Mouse (Mus musculus): ENCODE data around the gene Ctrb1. TPM values are rescaled to one million over a fixed set of nuclear protein-coding genes. Genes with fewer than 3 reads are reported as not detected.

Ctrb1 gene
- polyA plus RNA-seq (2015; fragmentation: Nextera tagmentation; extraction: Ambion mirVana), result 1.7 TPM in 1 of 2 replicates, not detected in the other

- no peak for ATAC-seq
- 83% methylated on average over 2 of the region's 2 CpGs for WGBS
- Histone ChIP-seq H3K27me3 (no peaks in the 10 kb centered on the region), H3K9me3 (replicated peaks) (0 out of 2 replicates have a peak, but pooled peaks cover 3% of the 10 kb centered on the region), H3K27ac (no peak within 1 kb of the TSS), H3K9ac (no peak within 1 kb of the TSS), H3K4me2 (no peak within 1 kb of the TSS), H3K36me3 (ENCODE audit: poor library complexity, severe bottlenecking) (no peaks in the 10 kb centered on the region), H3K4me1 (no peaks in the 10 kb centered on the region), H3K4me3 (no peak within 1 kb of the TSS)
These were observed at the start of gene Ctrb1 for GRCm38 (mm10) chr8:111690960-111691445. Gene Ctrb1, minus strand, starts transcription at chr8:111691010.

DNA sequence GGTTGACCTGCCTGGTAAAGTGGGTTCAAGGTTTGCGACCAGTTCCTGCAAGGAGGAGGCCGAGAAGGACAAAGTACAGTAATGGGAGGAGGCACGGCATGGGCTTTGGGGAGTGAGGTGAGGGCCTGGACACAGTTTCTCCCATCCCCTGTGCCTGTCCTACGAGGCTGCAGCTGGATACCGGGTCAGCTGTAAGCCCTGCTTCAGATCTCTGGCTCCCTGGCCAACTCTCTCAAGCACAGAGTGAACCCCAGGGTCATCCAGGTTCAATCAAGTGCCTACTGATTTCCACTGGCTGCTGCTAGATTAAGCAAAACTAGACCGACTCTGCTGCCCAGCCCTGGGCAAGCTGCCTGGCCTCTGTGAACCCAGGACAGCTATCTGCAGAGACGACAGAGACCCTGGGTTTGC lies 49.5 kb upstream of the Ctrb1 start:
- H3K27me3 ChIP-seq, result no peaks in the 10 kb centered on the region
- peak overlapping the region; percentile 75 for H3K4me2 ChIP-seq
- no peaks in the 10 kb centered on the region for H3K9me3 ChIP-seq (replicated peaks)
- H3K4me1 ChIP-seq, result peaks cover 88% of the 10 kb centered on the region
- 68% methylated on average over 7 of the region's 7 CpGs for WGBS
- H3K27ac ChIP-seq, result no peak overlapping the region
- no peak for ATAC-seq
- H3K36me3 ChIP-seq (ENCODE audit: poor library complexity, severe bottlenecking), result no peaks in the 10 kb centered on the region
- peak overlapping the region; percentile 46; the same call in 1 of the 2 replicates for H3K9ac ChIP-seq
- no peak overlapping the region for H3K4me3 ChIP-seq

- WGBS, result 47% methylated on average over 7 of the region's 7 CpGs
- Histone ChIP-seq H3K4me1 (peaks cover 88% of the 10 kb centered on the region), H3K4me2 (peak overlapping the region; percentile 75), H3K4me3 (no peak overlapping the region), H3K36me3 (ENCODE audit: poor library complexity, severe bottlenecking) (no peaks in the 10 kb centered on the region), H3K27ac (no peak overlapping the region), H3K9me3 (replicated peaks) (no peaks in the 10 kb centered on the region), H3K27me3 (no peaks in the 10 kb centered on the region), H3K9ac (peak overlapping the region; percentile 46)
- no peak for ATAC-seq
These were observed 48.8 kb upstream of the Ctrb1 start for GRCm38 (mm10) chr8:111739604-111740003.

DNA sequence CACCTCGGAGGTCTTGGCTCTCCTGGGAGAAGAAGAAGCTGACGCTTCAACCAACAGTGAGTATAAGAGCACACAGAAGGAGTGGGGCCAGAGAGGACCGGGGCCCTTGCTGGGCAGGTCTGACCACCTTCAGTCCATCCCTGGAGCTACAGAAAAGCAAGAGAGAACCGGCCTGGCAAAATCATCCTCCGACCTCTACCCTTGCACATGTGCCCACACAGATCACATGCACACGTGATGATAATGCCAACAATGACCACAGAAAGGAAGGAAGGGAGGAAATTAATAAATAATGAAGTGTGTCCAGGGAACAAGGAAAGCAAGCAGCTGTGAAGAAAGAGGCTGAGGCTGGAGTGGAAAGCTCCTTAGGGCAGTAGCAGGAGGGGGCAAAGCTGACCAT lies 48.1 kb upstream of the Ctrb1 start:
- Histone ChIP-seq H3K4me3 (no peak overlapping the region), H3K4me1 (peaks cover 88% of the 10 kb centered on the region), H3K9ac (peak overlapping the region; percentile 46)

GRCm38 (mm10) chr8:111736321-111736720 lies 45.5 kb upstream of the Ctrb1 start:
- Histone ChIP-seq H3K4me2 (peak overlapping the region; percentile 10), H3K4me3 (no peak overlapping the region), H3K36me3 (ENCODE audit: poor library complexity, severe bottlenecking) (no peaks in the 10 kb centered on the region), H3K27ac (peak overlapping the region; percentile 68), H3K9ac (no peak overlapping the region), H3K4me1 (peaks cover 90% of the 10 kb centered on the region), H3K27me3 (no peaks in the 10 kb centered on the region), H3K9me3 (replicated peaks) (no peaks in the 10 kb centered on the region)
- WGBS, result 49% methylated on average over 7 of the region's 7 CpGs
- peak; percentile 26; the same call in 1 of the 2 replicates for ATAC-seq

More for the DNA sequence above, 48.1 kb upstream of the Ctrb1 start:
- no peak for ATAC-seq
- Histone ChIP-seq H3K27ac (peak overlapping the region; percentile 38; the same call in 1 of the 2 replicates), H3K27me3 (no peaks in the 10 kb centered on the region), H3K9me3 (replicated peaks) (no peaks in the 10 kb centered on the region), H3K36me3 (ENCODE audit: poor library complexity, severe bottlenecking) (no peaks in the 10 kb centered on the region), H3K4me2 (no peak overlapping the region)
- WGBS, result 83% methylated on average over 6 of the region's 6 CpGs

- H3K27ac ChIP-seq, result peak overlapping the region; percentile 68
- H3K4me1 ChIP-seq, result peaks cover 90% of the 10 kb centered on the region
- H3K36me3 ChIP-seq (ENCODE audit: poor library complexity, severe bottlenecking), result no peaks in the 10 kb centered on the region
- H3K9ac ChIP-seq, result no peak overlapping the region
- 74% methylated on average over 4 of the region's 4 CpGs for WGBS
- H3K4me2 ChIP-seq, result peak overlapping the region; percentile 10; the same call in 1 of the 2 replicates
- no peaks in the 10 kb centered on the region for H3K27me3 ChIP-seq
- ATAC-seq, result no peak
- no peak overlapping the region for H3K4me3 ChIP-seq
- no peaks in the 10 kb centered on the region for H3K9me3 ChIP-seq (replicated peaks)
These were observed 45.0 kb upstream of the Ctrb1 start for GRCm38 (mm10) chr8:111735791-111736190.

- Histone ChIP-seq H3K4me1 (peaks cover 90% of the 10 kb centered on the region), H3K9me3 (replicated peaks) (no peaks in the 10 kb centered on the region), H3K4me2 (no peak overlapping the region), H3K4me3 (no peak overlapping the region), H3K9ac (peak overlapping the region; percentile 22; the same call in 1 of the 2 replicates), H3K36me3 (ENCODE audit: poor library complexity, severe bottlenecking) (no peaks in the 10 kb centered on the region), H3K27ac (peak overlapping the region; percentile 68; the same call in 1 of the 2 replicates), H3K27me3 (no peaks in the 10 kb centered on the region)
- 62% methylated on average over 8 of the region's 8 CpGs for WGBS
- ATAC-seq, result no peak
These were observed 44.5 kb upstream of the Ctrb1 start for GRCm38 (mm10) chr8:111735335-111735761.

DNA sequence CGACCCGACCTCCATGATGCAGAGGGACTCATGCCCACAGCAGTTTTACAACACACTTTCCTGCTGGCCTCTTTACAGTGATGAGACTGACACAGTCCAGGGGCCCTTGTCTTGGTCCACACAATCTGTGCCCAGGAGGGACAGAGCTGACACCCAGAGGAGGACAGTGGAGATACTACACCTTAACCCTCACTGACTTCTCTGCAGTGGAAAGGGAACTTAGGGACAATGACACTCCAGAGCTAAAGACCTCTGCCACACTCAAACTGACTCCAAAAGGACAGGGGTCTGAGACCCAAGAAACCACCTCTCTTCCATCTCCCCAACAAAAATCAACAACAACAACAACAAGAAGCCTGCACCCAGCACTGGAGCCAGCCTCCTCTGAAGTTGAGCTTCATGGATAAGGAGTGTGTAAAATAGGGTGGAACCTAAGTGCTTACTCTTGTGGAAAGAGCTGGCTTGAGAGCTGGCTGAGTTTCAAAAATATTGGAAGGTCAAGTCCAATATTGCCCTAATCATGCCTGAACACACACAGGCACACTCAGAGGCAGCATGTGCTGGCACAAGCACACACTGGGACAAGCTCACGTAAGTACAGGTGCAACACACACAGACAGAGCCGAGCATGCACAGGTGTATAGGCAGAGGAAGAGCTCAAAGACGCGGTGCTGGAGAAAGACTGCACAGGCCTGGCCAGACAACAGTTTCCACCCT lies 43.6 kb upstream of the Ctrb1 start:
- WGBS, result 53% methylated on average over 6 of the region's 6 CpGs
- Histone ChIP-seq H3K4me3 (no peak overlapping the region), H3K27me3 (no peaks in the 10 kb centered on the region), H3K9ac (peak overlapping the region; percentile 22; the same call in 1 of the 2 replicates), H3K27ac (peak overlapping the region; percentile 51), H3K4me1 (peaks cover 90% of the 10 kb centered on the region), H3K4me2 (no peak overlapping the region), H3K9me3 (replicated peaks) (no peaks in the 10 kb centered on the region), H3K36me3 (ENCODE audit: poor library complexity, severe bottlenecking) (no peaks in the 10 kb centered on the region)
- no peak for ATAC-seq

- Histone ChIP-seq H3K4me1 (peaks cover 90% of the 10 kb centered on the region), H3K4me2 (no peak overlapping the region), H3K9ac (0 out of 2 replicates have a peak overlapping the region, but pooled peaks have one; percentile 23), H3K27ac (peak overlapping the region; percentile 60; the same call in 1 of the 2 replicates), H3K27me3 (no peaks in the 10 kb centered on the region), H3K9me3 (replicated peaks) (no peaks in the 10 kb centered on the region), H3K36me3 (ENCODE audit: poor library complexity, severe bottlenecking) (no peaks in the 10 kb centered on the region), H3K4me3 (no peak overlapping the region)
- WGBS, result 8% methylated on average over 5 of the region's 5 CpGs
- ATAC-seq, result no peak
These were observed 42.9 kb upstream of the Ctrb1 start for GRCm38 (mm10) chr8:111733581-111734243.

- Histone ChIP-seq H3K9ac (peak overlapping the region; percentile 88), H3K27ac (peak overlapping the region; percentile 60), H3K4me1 (peaks cover 93% of the 10 kb centered on the region), H3K27me3 (no peaks in the 10 kb centered on the region), H3K4me3 (peak overlapping the region; percentile 75), H3K4me2 (peak overlapping the region; percentile 75), H3K9me3 (replicated peaks) (no peaks in the 10 kb centered on the region), H3K36me3 (ENCODE audit: poor library complexity, severe bottlenecking) (no peaks in the 10 kb centered on the region)
- no peak for ATAC-seq
- WGBS, result 29% methylated on average over 10 of the region's 10 CpGs
These were observed 41.7 kb upstream of the Ctrb1 start for GRCm38 (mm10) chr8:111732406-111733085.

- Histone ChIP-seq H3K4me2 (peak overlapping the region; percentile 75), H3K4me1 (peaks cover 88% of the 10 kb centered on the region), H3K9me3 (replicated peaks) (no peaks in the 10 kb centered on the region), H3K36me3 (ENCODE audit: poor library complexity, severe bottlenecking) (no peaks in the 10 kb centered on the region), H3K4me3 (peak overlapping the region; percentile 75), H3K27ac (peak overlapping the region; percentile 68), H3K27me3 (no peaks in the 10 kb centered on the region), H3K9ac (peak overlapping the region; percentile 88)
- 0% methylated on average over 26 of the region's 41 CpGs for WGBS
- ATAC-seq, result peak; percentile 96
These were observed 41.2 kb upstream of the Ctrb1 start for GRCm38 (mm10) chr8:111732004-111732403.

Data from forebrain, embryonic 13.5 days (tissue).